Mouse (Mus musculus): ENCODE results near the gene Vmn2r61. TPM values are rescaled to one million over a fixed set of nuclear protein-coding genes. Genes with fewer than 3 reads are reported as not detected.

Gene Vmn2r61
- not detected for total RNA-seq (2021)

DNA sequence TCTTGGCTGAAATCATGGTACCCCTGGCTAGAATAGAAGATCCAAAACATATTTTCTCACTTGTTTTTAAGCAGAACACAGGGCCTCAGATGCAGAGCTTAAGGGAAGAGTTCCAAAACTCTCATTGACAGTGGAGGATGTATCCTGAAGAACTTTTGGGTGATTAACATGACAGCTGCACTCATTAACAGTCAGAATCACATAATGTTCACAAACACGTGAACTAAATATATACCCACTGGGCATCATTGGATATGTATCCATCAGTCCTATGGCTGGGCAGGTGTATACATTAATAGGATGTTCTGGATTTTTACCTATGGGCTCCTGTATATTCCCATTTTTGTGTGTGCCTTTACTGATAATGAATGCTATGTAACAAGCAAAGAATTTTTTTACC is at the start of gene Vmn2r61:
Gene Vmn2r61, plus strand, starts transcription at position 301 of the 400 bp plus-strand sequence.
- no peak for DNase-seq

Other genes with a start within 250 kb of the Vmn2r61 start
- not detected for gene Vmn2r59, start 201.0 kb upstream of the Vmn2r61 start, total RNA-seq (2021)
- under 1 TPM in 1 of 2 experiments, not detected in 1; 0.05 TPM for gene Vmn2r60, start 152.3 kb upstream of the Vmn2r61 start, total RNA-seq (2021)
- gene 4933421I07Rik, start 188.1 kb downstream of the Vmn2r61 start, total RNA-seq (2021), result not detected
- 1 to 10 TPM; 7.7 to 9.1 TPM for gene Zfp141, start 245.7 kb downstream of the Vmn2r61 start, total RNA-seq (2021)

Data from heart, postnatal 4 days (tissue).